Comparison of ENCODE assay signal across 8 mouse cellular contexts in the genomic region with DNA sequence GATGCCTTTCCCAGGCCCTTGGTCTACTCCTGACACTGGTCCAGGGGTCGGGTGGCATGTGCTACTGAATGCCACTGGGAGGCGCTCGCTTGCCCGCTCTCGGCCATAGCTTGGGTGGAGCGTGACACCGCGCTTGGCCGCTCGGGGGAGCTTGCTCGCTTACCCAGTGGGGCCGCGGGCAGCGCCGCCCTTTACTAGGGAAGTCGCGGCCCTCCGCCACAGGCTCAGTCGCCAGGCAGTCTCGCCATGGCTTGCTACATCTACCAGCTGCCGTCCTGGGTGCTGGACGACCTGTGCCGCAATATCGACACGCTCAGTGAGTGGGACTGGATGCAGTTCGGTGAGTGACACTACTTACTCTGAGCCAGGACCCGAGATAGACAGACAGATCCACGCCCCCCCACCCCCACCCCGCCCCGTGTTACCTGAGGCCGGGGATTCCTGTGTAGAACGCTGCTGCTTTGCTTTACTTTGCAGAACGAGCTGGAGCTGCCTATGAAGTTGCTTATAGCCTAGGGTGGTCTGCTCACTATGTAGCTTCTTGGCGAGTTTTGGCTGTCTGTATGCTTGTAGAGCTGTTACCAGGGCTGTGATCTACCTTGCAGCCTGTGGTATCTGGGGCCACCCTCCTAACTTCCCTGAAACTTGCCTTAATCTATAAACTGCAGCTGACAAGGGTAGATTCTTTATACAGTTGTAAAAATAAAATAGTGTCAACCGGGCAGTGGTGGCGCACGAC. TPM values are rescaled to one million over a fixed set of nuclear protein-coding genes. Genes with fewer than 3 reads are reported as not detected.
DNase-seq lines count a peak whose midpoint lies in the region; ATAC-seq lines count a peak whose summit lies in the region.

Gene Irak2, plus strand, starts transcription at position 166 of the 739 bp plus-strand sequence.

- H3K4me1 ChIP-seq in hindbrain, embryonic 11.5 days (replicated peaks; ENCODE audit: control insufficient read depth, insufficient read depth, low read length) = no peaks in the 10 kb centered on the region

- peak within 1 kb of the TSS; percentile 36 for H3K4me3 ChIP-seq in hindbrain, embryonic 11.5 days (ENCODE audit: low read depth, low read length)

- peak within 1 kb of the TSS; percentile 34 for H3K9ac ChIP-seq in hindbrain, embryonic 11.5 days (ENCODE audit: low read depth, low read length)

- 10% methylated on average over 34 of the region's 37 CpGs for WGBS in hindbrain, embryonic 11.5 days

- DNase-seq in MEL-GATA-1-ER (ENCODE audit: extremely low read depth, low read depth) = peak; percentile 75
- peak; percentile 94 for DNase-seq in cerebellum, adult 9-10 months
- DNase-seq in frontal cortex, adult 2 months (ENCODE audit: extremely low spot score in 1 of 2, low spot score in 1 of 2) = peak; percentile 85 to 96
- DNase-seq in hindbrain, embryonic 11.5 days (ENCODE audit: low spot score) = peak; percentile 95
- DNase-seq in layer of hippocampus, postnatal 10 days (ENCODE audit: low spot score in 2 of 2) = peak; percentile 97
- peak; percentile 97 for DNase-seq in lung, postnatal 10 days
- DNase-seq in ovary, postnatal 36 days (ENCODE audit: low spot score) = peak; percentile 96
- DNase-seq in thymus, postnatal 25 days = peak; percentile 96

- peak; percentile 93 for ATAC-seq in hindbrain, embryonic 11.5 days (ENCODE audit: low FRiP score)

- no peak within 1 kb of the TSS for H3K27ac ChIP-seq in hindbrain, embryonic 11.5 days (ENCODE audit: low read depth, low read length)

- no peaks in the 10 kb centered on the region for H3K36me3 ChIP-seq in hindbrain, embryonic 11.5 days (ENCODE audit: control insufficient read depth, insufficient read depth, low read length)

- H3K27me3 ChIP-seq in hindbrain, embryonic 11.5 days (ENCODE audit: control insufficient read depth, insufficient read depth, low read length) = no peaks in the 10 kb centered on the region

- peak within 1 kb of the TSS; percentile 50 for H3K4me2 ChIP-seq in hindbrain, embryonic 11.5 days (replicated peaks; ENCODE audit: low read depth, low read length)

- no peaks in the 10 kb centered on the region for H3K9me3 ChIP-seq in hindbrain, embryonic 11.5 days (ENCODE audit: control insufficient read depth, low read length)

RNA-seq across cellular contexts. Expression of gene Irak2, which starts in this region (rescaled TPM):
- 31.3 and 34.9 TPM in 2 replicates for polyA plus RNA-seq in frontal cortex, adult 2 months (2012; rRNA removed)
- polyA plus RNA-seq in hindbrain, embryonic 11.5 days (2014; fragmentation: Nextera tagmentation; extraction: Ambion mirVana) = 1.6 and 1.9 TPM in 2 replicates
- 10 to 100 TPM; 15.0 TPM for total RNA-seq in layer of hippocampus, postnatal 10 days (2021)

Comparison
In these comparisons a context has a peak if more than half of its experiments do, and no peak if none do; other contexts are left out.
1. RNA of gene Irak2 (polyA plus RNA-seq): 31.3 to 34.9 TPM in frontal cortex, adult 2 months; 1.6 to 1.9 TPM in hindbrain, embryonic 11.5 days; every median in the first group is over 10 times any median in the second.
2. Peak in every context shown above with its lines, with median percentiles within 50 percentile points of each other: DNase-seq.